Mouse (Mus musculus) liver, embryonic 12.5 days (tissue): ENCODE results near the gene Drd3. TPM values are rescaled to one million over a fixed set of nuclear protein-coding genes. Genes with fewer than 3 reads are reported as not detected.

Experiments used
- ATAC-seq: fragments of 200-750 bp; cut with Nextera tagmentation; 2 replicates; pipeline ENCODE4 v1.8.0; 2017; ENCODE audit warnings: moderate number of reproducible peaks, mild to moderate bottlenecking, moderate library complexity
- H3K27ac ChIP-seq: fragments of 300-500 bp; sonication (generic); 2 replicates; pipeline ENCODE4 v1.5.1; 2016; ENCODE audit warnings: mild to moderate bottlenecking
- H3K27me3 ChIP-seq: fragments of 300-500 bp; sonication (generic); replicated peaks from 2 replicates; pipeline ENCODE4 v1.6.1; 2016; ENCODE audit warnings: mild to moderate bottlenecking, moderate library complexity
- H3K36me3 ChIP-seq: fragments of 300-500 bp; sonication (generic); 2 replicates; pipeline ENCODE4 v1.6.1; 2016; ENCODE audit warnings: mild to moderate bottlenecking, moderate library complexity
- H3K4me1 ChIP-seq: fragments of 300-500 bp; sonication (generic); 2 replicates; pipeline ENCODE4 v1.6.1; 2016
- H3K4me2 ChIP-seq: fragments of 300-500 bp; sonication (generic); 2 replicates; pipeline ENCODE4 v1.6.1; 2016; ENCODE audit warnings: mild to moderate bottlenecking, moderate library complexity
- H3K4me3 ChIP-seq: fragments of 300-500 bp; sonication (generic); 2 replicates; pipeline ENCODE4 v1.5.1; 2016; ENCODE audit warnings: mild to moderate bottlenecking, moderate library complexity
- H3K9ac ChIP-seq: fragments of 300-500 bp; sonication (generic); 2 replicates; pipeline ENCODE4 v1.6.1; 2016; ENCODE audit warnings: mild to moderate bottlenecking, moderate library complexity
- H3K9me3 ChIP-seq: fragments of 300-500 bp; sonication (generic); replicated peaks from 2 replicates; pipeline ENCODE4 v1.6.1; 2016; ENCODE audit warnings: mild to moderate bottlenecking, moderate library complexity
- WGBS: fragments of 180-500 bp; shearing (Covaris S2); methylation state at CpG from one replicate; pipeline ENCODE4 v1.1.7; 2016; ENCODE audit not compliant: insufficient replicate concordance; 5-methylcytosine and 5-hydroxymethylcytosine counted together
- microRNA-seq: library from miRNA; unstranded; fragments of <30 nt; microRNA quantifications from one replicate; pipeline ENCODE4, GENCODE M21; 2017
- polyA plus RNA-seq: library from polyadenylated mRNA; unstranded; fragments of >200 nt; fragmentation: Nextera tagmentation; extraction: Ambion mirVana; gene quantifications from 2 replicates; pipeline ENCODE4 v1.2.1, GENCODE M21; 2016

Gene Drd3
- polyA plus RNA-seq, 1 experiment from 2014 or later: not detected

DNA sequence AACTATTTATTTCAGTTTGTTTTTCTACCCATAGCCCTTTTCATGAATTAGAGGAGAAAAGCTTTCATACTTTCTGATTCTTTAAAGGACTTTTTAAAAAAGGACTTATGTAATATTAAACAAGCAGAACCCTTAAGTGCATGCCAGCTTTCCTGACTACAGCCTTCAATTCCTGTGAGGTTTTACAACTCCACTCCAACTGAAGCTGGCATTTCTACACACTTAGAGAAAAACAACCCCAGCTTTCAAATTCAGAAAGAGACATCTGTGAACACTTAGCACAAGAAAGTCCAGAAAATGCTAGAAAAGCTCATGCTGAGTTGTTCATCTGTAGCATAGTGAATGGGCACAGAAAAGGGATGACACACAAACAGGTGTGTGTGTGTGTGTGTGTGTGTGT is 116.0 kb downstream of the Drd3 start:
- Histone ChIP-seq H3K4me2 (no peak overlapping the region), H3K9me3 (no peaks in the 10 kb centered on the region), H3K4me3 (no peak overlapping the region), H3K27ac (no peak overlapping the region), H3K27me3 (no peaks in the 10 kb centered on the region), H3K36me3 (peaks cover 61% of the 10 kb centered on the region), H3K9ac (no peak overlapping the region), H3K4me1 (no peaks in the 10 kb centered on the region)
- ATAC-seq: no peak

DNA sequence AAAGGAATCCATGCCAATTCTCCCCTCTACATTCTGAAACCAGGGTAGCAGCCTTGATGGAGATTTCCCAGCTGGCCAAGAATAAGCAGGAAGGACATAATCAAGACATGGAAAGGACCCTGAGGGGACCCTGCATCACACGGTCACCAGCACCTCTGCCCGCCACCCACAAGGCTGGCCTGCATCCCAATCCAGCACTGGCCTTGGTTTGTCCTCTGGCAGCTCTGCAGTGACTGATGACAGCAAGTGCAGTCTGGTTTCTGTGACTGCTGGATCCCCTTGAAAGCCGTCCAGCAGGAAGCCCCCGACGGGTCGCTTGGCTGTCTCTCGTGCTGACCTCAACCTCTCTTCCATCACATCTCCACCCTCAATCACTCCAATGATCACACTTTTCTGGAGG is 117.6 kb downstream of the Drd3 start:
- H3K4me3 ChIP-seq: no peak overlapping the region
- no peak for ATAC-seq
- H3K9me3 ChIP-seq: no peaks in the 10 kb centered on the region
- 89% methylated on average over 7 of the region's 7 CpGs for WGBS
- no peaks in the 10 kb centered on the region for H3K4me1 ChIP-seq
- no peaks in the 10 kb centered on the region for H3K27me3 ChIP-seq
- no peak overlapping the region for H3K9ac ChIP-seq
- H3K4me2 ChIP-seq: no peak overlapping the region
- no peak overlapping the region for H3K27ac ChIP-seq
- peaks cover 73% of the 10 kb centered on the region for H3K36me3 ChIP-seq

Small RNA genes lying within 50 kb of the gene (microRNA-seq; reads per million reads assigned to microRNA genes)
- not detected for gene Gm25996

Other genes starting within 250 kb of the Drd3 start
- not detected in 2 replicates for gene Tigit, start 89.9 kb upstream of the Drd3 start, polyA plus RNA-seq
- 5.3 and 5.5 TPM in 2 replicates for gene Ccdc191, start 135.8 kb downstream of the Drd3 start, polyA plus RNA-seq
- gene Qtrt2, start 172.8 kb downstream of the Drd3 start, polyA plus RNA-seq: 11.9 and 13.4 TPM in 2 replicates
- gene Zdhhc23, start 225.8 kb downstream of the Drd3 start, polyA plus RNA-seq: 0.48 and 0.66 TPM in 2 replicates